Mouse (Mus musculus): ENCODE data around the gene Cul4b. TPM values are rescaled to one million over a fixed set of nuclear protein-coding genes. Genes with fewer than 3 reads are reported as not detected.
"Not testable (repeated sequence)": the region's sequence is repeated elsewhere in the genome, so short reads cannot be mapped to it uniquely, and the experiment has no call there.

The Cul4b gene
- polyA plus RNA-seq, 1 experiment, result 557 TPM

GRCm38 (mm10) chrX:38563941-38564541 is 12.0 kb downstream of the Cul4b start:
- no peak for TF ChIP-seq EP300 (IDR thresholded peaks at IDR 0.05; ENCODE audit: insufficient read depth, low read depth, low read length)
- TF ChIP-seq POLR2A (IDR thresholded peaks at IDR 0.05; ENCODE audit: insufficient read depth, low read length), result no peak
- TF ChIP-seq CTCF (IDR thresholded peaks at IDR 0.05; ENCODE audit: low read depth, low read length), result no peak
- peak overlapping the region; percentile 97 for H3K9ac ChIP-seq (ENCODE audit: low read depth, poor library complexity, severe bottlenecking)
- no peaks in the 10 kb centered on the region for H3K4me1 ChIP-seq (ENCODE audit: control insufficient read depth, insufficient read depth, low read length)
- H3K4me3 ChIP-seq (ENCODE audit: low read depth, low read length), result peak overlapping the region; percentile 68
- no peaks in the 10 kb centered on the region for H3K9me3 ChIP-seq (replicated peaks; ENCODE audit: control insufficient read depth, insufficient read depth, low read length, poor library complexity, severe bottlenecking)
- H3K27ac ChIP-seq (ENCODE audit: insufficient read depth, low read length), result peak overlapping the region; percentile 44; the same call in 1 of the 2 replicates
- peaks cover 40% of the 10 kb centered on the region for H3K36me3 ChIP-seq (ENCODE audit: control insufficient read depth, insufficient read depth, low read length, poor library complexity, severe bottlenecking)
- H3K27me3 ChIP-seq (ENCODE audit: control insufficient read depth, insufficient read depth, low read length, poor library complexity, severe bottlenecking), result no peaks in the 10 kb centered on the region

- Histone ChIP-seq H3K9ac (ENCODE audit: low read depth, poor library complexity, severe bottlenecking) (no peak overlapping the region), H3K4me1 (ENCODE audit: control insufficient read depth, insufficient read depth, low read length) (no peaks in the 10 kb centered on the region), H3K27ac (ENCODE audit: insufficient read depth, low read length) (no peak overlapping the region), H3K4me3 (ENCODE audit: low read depth, low read length) (no peak overlapping the region), H3K36me3 (ENCODE audit: control insufficient read depth, insufficient read depth, low read length, poor library complexity, severe bottlenecking) (peaks cover 43% of the 10 kb centered on the region), H3K9me3 (replicated peaks; ENCODE audit: control insufficient read depth, insufficient read depth, low read length, poor library complexity, severe bottlenecking) (no peaks in the 10 kb centered on the region), H3K27me3 (ENCODE audit: control insufficient read depth, insufficient read depth, low read length, poor library complexity, severe bottlenecking) (no peaks in the 10 kb centered on the region)
- TF ChIP-seq EP300 (IDR thresholded peaks at IDR 0.05; ENCODE audit: insufficient read depth, low read depth, low read length) (no peak), CTCF (IDR thresholded peaks at IDR 0.05; ENCODE audit: low read depth, low read length) (no peak), POLR2A (IDR thresholded peaks at IDR 0.05; ENCODE audit: insufficient read depth, low read length) (no peak)
Measured at GRCm38 (mm10) chrX:38553255-38553654, 22.7 kb downstream of the Cul4b start.

- H3K36me3 ChIP-seq (ENCODE audit: control insufficient read depth, insufficient read depth, low read length, poor library complexity, severe bottlenecking), result no peaks in the 10 kb centered on the region
- H3K4me1 ChIP-seq (ENCODE audit: control insufficient read depth, insufficient read depth, low read length), result no peaks in the 10 kb centered on the region
- TF ChIP-seq POLR2A (IDR thresholded peaks at IDR 0.05; ENCODE audit: insufficient read depth, low read length), result no peak
- TF ChIP-seq EP300 (IDR thresholded peaks at IDR 0.05; ENCODE audit: insufficient read depth, low read depth, low read length), result no peak
- no peak for TF ChIP-seq CTCF (IDR thresholded peaks at IDR 0.05; ENCODE audit: low read depth, low read length)
- H3K4me3 ChIP-seq (ENCODE audit: low read depth, low read length), result no peak overlapping the region
- no peaks in the 10 kb centered on the region for H3K27me3 ChIP-seq (ENCODE audit: control insufficient read depth, insufficient read depth, low read length, poor library complexity, severe bottlenecking)
- no peak overlapping the region for H3K9ac ChIP-seq (ENCODE audit: low read depth, poor library complexity, severe bottlenecking)
- H3K27ac ChIP-seq (ENCODE audit: insufficient read depth, low read length), result no peak overlapping the region
- no peaks in the 10 kb centered on the region for H3K9me3 ChIP-seq (replicated peaks; ENCODE audit: control insufficient read depth, insufficient read depth, low read length, poor library complexity, severe bottlenecking)
Measured at GRCm38 (mm10) chrX:38514556-38514955, 61.4 kb downstream of the Cul4b start.

- Histone ChIP-seq H3K36me3 (ENCODE audit: control insufficient read depth, insufficient read depth, low read length, poor library complexity, severe bottlenecking) (no peaks in the 10 kb centered on the region), H3K4me3 (ENCODE audit: low read depth, low read length) (peak overlapping the region; percentile 67), H3K9ac (ENCODE audit: low read depth, poor library complexity, severe bottlenecking) (0 out of 2 replicates have a peak overlapping the region, but pooled peaks have one; percentile 24), H3K27ac (ENCODE audit: insufficient read depth, low read length) (no peak overlapping the region), H3K27me3 (ENCODE audit: control insufficient read depth, insufficient read depth, low read length, poor library complexity, severe bottlenecking) (no peaks in the 10 kb centered on the region), H3K4me1 (ENCODE audit: control insufficient read depth, insufficient read depth, low read length) (no peaks in the 10 kb centered on the region), H3K9me3 (replicated peaks; ENCODE audit: control insufficient read depth, insufficient read depth, low read length, poor library complexity, severe bottlenecking) (no peaks in the 10 kb centered on the region)
- TF ChIP-seq EP300 (IDR thresholded peaks at IDR 0.05; ENCODE audit: insufficient read depth, low read depth, low read length) (no peak), CTCF (IDR thresholded peaks at IDR 0.05; ENCODE audit: low read depth, low read length) (no peak), POLR2A (IDR thresholded peaks at IDR 0.05; ENCODE audit: insufficient read depth, low read length) (no peak)
Measured at GRCm38 (mm10) chrX:38504846-38505245, 71.2 kb downstream of the Cul4b start.

GRCm38 (mm10) chrX:38502182-38502581 is 73.8 kb downstream of the Cul4b start:
- not testable (repeated sequence) for H3K27ac ChIP-seq (ENCODE audit: insufficient read depth, low read length); H3K9ac ChIP-seq (ENCODE audit: low read depth, poor library complexity, severe bottlenecking); H3K9me3 ChIP-seq (replicated peaks; ENCODE audit: control insufficient read depth, insufficient read depth, low read length, poor library complexity, severe bottlenecking); H3K27me3 ChIP-seq (ENCODE audit: control insufficient read depth, insufficient read depth, low read length, poor library complexity, severe bottlenecking); H3K36me3 ChIP-seq (ENCODE audit: control insufficient read depth, insufficient read depth, low read length, poor library complexity, severe bottlenecking); H3K4me1 ChIP-seq (ENCODE audit: control insufficient read depth, insufficient read depth, low read length); H3K4me3 ChIP-seq (ENCODE audit: low read depth, low read length)
- TF ChIP-seq CTCF (IDR thresholded peaks at IDR 0.05; ENCODE audit: low read depth, low read length), result peak; percentile 42

GRCm38 (mm10) chrX:38485464-38485863 is 90.5 kb downstream of the Cul4b start:
- not testable (repeated sequence) for H3K4me1 ChIP-seq (ENCODE audit: control insufficient read depth, insufficient read depth, low read length); H3K36me3 ChIP-seq (ENCODE audit: control insufficient read depth, insufficient read depth, low read length, poor library complexity, severe bottlenecking); H3K4me3 ChIP-seq (ENCODE audit: low read depth, low read length); H3K27me3 ChIP-seq (ENCODE audit: control insufficient read depth, insufficient read depth, low read length, poor library complexity, severe bottlenecking); H3K9me3 ChIP-seq (replicated peaks; ENCODE audit: control insufficient read depth, insufficient read depth, low read length, poor library complexity, severe bottlenecking); H3K27ac ChIP-seq (ENCODE audit: insufficient read depth, low read length); H3K9ac ChIP-seq (ENCODE audit: low read depth, poor library complexity, severe bottlenecking)

Other genes with a start within 250 kb of the Cul4b start
- 85.1 and 93.2 TPM in 2 replicates for gene Lamp2, start 119.7 kb downstream of the Cul4b start, polyA plus RNA-seq (2011; ENCODE audit: insufficient read depth, insufficient read length, low read depth, missing spikeins)
- gene Mcts1, start 24.4 kb upstream of the Cul4b start, polyA plus RNA-seq (2011; ENCODE audit: insufficient read depth, insufficient read length, low read depth, missing spikeins), result 153 and 160 TPM in 2 replicates
- gene C1galt1c1, start 58.9 kb upstream of the Cul4b start, polyA plus RNA-seq (2011; ENCODE audit: insufficient read depth, insufficient read length, low read depth, missing spikeins), result 18.6 and 20.0 TPM in 2 replicates
- gene 6030498E09Rik, start 196.5 kb upstream of the Cul4b start, polyA plus RNA-seq (2011; ENCODE audit: insufficient read depth, insufficient read length, low read depth, missing spikeins), result not detected in 2 replicates